Mouse (Mus musculus) CH12.LX (cell line): ENCODE measurements at regions not wholly inside any gene's neighbourhood (a gene's known extent, or its start where the extent isn't known, plus 50 kb on each side); places are given as distances from the start of the nearest gene placed in this dataset.
A peak's percentile ranks its signal among the peaks of the same experiment; 100 is the strongest.

Experiments
- DNase-seq: peaks from one replicate; pipeline ENCODE4 v3.0.0-alpha.2; 2013; ENCODE audit errors: extremely low read depth
- H3K27ac ChIP-seq: 2 replicates; pipeline ENCODE4 v1.5.1; 2012; ENCODE audit warnings: low read depth, mild to moderate bottlenecking, control low read depth, moderate library complexity; ENCODE audit not compliant: insufficient read depth
- H3K27me3 ChIP-seq: replicated peaks from 2 replicates; pipeline ENCODE3; 2012; ENCODE audit warnings: inconsistent platforms
- H3K36me3 ChIP-seq, 2 experiments: replicated peaks in 1 of 2; 2 replicates each; pipeline versions ENCODE3 to v1.6.1; 2012; ENCODE audit warnings: inconsistent platforms in 1 of 2, low read length in 1 of 2, mild to moderate bottlenecking in 1 of 2, mixed read lengths in 1 of 2, moderate library complexity in 1 of 2; ENCODE audit not compliant: control insufficient read depth in 1 of 2, insufficient read depth in 1 of 2
- H3K4me1 ChIP-seq, 2 experiments: 2 replicates each; pipeline ENCODE4 v1.6.1; 2012; ENCODE audit warnings: inconsistent platforms in 1 of 2, moderate library complexity in 1 of 2; ENCODE audit not compliant: insufficient read depth in 2 of 2, control insufficient read depth in 1 of 2
- H3K4me2 ChIP-seq: 2 replicates; pipeline ENCODE4 v1.6.1; 2012; ENCODE audit warnings: low read depth, mild to moderate bottlenecking, control low read depth; ENCODE audit not compliant: poor library complexity, insufficient read depth, severe bottlenecking
- H3K4me3 ChIP-seq, 3 experiments: fragments of 150-350 bp in 1 of 3; sonication (generic) in 1 of 3; replicated peaks in 1 of 3; 2 replicates each; pipeline versions ENCODE3 to v1.5.1; 2011 to 2012; ENCODE audit warnings: low read depth in 2 of 3, low read length in 2 of 3, mild to moderate bottlenecking in 2 of 3, moderate library complexity in 2 of 3, control low read depth in 1 of 3, improper control_type of control experiment in 1 of 3, inconsistent platforms in 1 of 3, mixed read lengths in 1 of 3; ENCODE audit not compliant: poor library complexity in 1 of 3
- H3K79me2 ChIP-seq: replicated peaks from 2 replicates; pipeline ENCODE4 v1.6.1; 2012; ENCODE audit warnings: mild to moderate bottlenecking, moderate library complexity; ENCODE audit not compliant: control insufficient read depth, poor library complexity, insufficient read depth, severe bottlenecking; ENCODE audit errors: extremely low read depth
- H3K9ac ChIP-seq: 2 replicates; pipeline ENCODE4 v1.6.1; 2012; ENCODE audit warnings: low read depth, mild to moderate bottlenecking, control low read depth, moderate library complexity; ENCODE audit not compliant: insufficient read depth
- H3K9me3 ChIP-seq: replicated peaks from 2 replicates; pipeline ENCODE3; 2012; ENCODE audit warnings: low read length, inconsistent platforms, mixed read lengths
- CHD1 ChIP-seq: IDR thresholded peaks from 2 replicates; pipeline ENCODE4 v1.6.1; 2012; ENCODE audit warnings: low read depth, low read length, improper control_type of control experiment, inconsistent platforms
- CHD2 ChIP-seq: IDR thresholded peaks from 2 replicates; pipeline ENCODE4 v1.6.1; 2011; ENCODE audit warnings: low read length, improper control_type of control experiment
- CTCF ChIP-seq, 2 experiments: IDR thresholded peaks in 1 of 2; conservative IDR thresholded peaks in 1 of 2; 2 replicates each; pipeline ENCODE4 v1.5.1; 2011 to 2012; ENCODE audit warnings: low read depth in 2 of 2, low read length in 2 of 2, improper control_type of control experiment in 1 of 2, inconsistent platforms in 1 of 2, mild to moderate bottlenecking in 1 of 2, moderate library complexity in 1 of 2
- ELF1 ChIP-seq: IDR thresholded peaks from 2 replicates; pipeline ENCODE4 v1.6.1; 2014; ENCODE audit warnings: low read depth, mild to moderate bottlenecking, inconsistent platforms, low read length, improper control_type of control experiment
- GABPA ChIP-seq: IDR thresholded peaks from 2 replicates; pipeline ENCODE4 v1.6.1; 2012; ENCODE audit warnings: low read depth, low read length, improper control_type of control experiment, inconsistent platforms; ENCODE audit not compliant: insufficient replicate concordance
- IRF4 ChIP-seq: IDR thresholded peaks from 2 replicates; pipeline ENCODE4 v1.6.1; 2014; ENCODE audit warnings: low read depth, mild to moderate bottlenecking, inconsistent platforms, low read length, improper control_type of control experiment
- JUN ChIP-seq: IDR thresholded peaks from 2 replicates; pipeline ENCODE4 v1.6.1; 2011; ENCODE audit warnings: low read depth, mild to moderate bottlenecking, low read length, improper control_type of control experiment, moderate library complexity; ENCODE audit not compliant: insufficient read depth
- KAT2A ChIP-seq: IDR thresholded peaks from 2 replicates; pipeline ENCODE4 v1.6.1; 2012; ENCODE audit warnings: low read length, improper control_type of control experiment, inconsistent platforms; ENCODE audit not compliant: insufficient replicate concordance
- MAFK ChIP-seq: IDR thresholded peaks from 2 replicates; pipeline ENCODE4 v1.6.1; 2011; ENCODE audit warnings: low read length, improper control_type of control experiment; ENCODE audit not compliant: insufficient replicate concordance
- MAX ChIP-seq: IDR thresholded peaks from 2 replicates; pipeline ENCODE4 v1.6.1; 2011; ENCODE audit warnings: low read length, improper control_type of control experiment
- MEF2A ChIP-seq: IDR thresholded peaks from 2 replicates; pipeline ENCODE4 v1.6.1; 2014; ENCODE audit warnings: low read depth, mild to moderate bottlenecking, inconsistent platforms, low read length, improper control_type of control experiment, borderline replicate concordance
- NELFE ChIP-seq: IDR thresholded peaks from 2 replicates; pipeline ENCODE4 v1.6.1; 2011; ENCODE audit warnings: low read depth, low read length, improper control_type of control experiment
- POLR2AphosphoS2 ChIP-seq: IDR thresholded peaks from 2 replicates; pipeline ENCODE4 v1.6.1; 2011; ENCODE audit warnings: low read depth, low read length, improper control_type of control experiment
- RAD21 ChIP-seq: IDR thresholded peaks from 2 replicates; pipeline ENCODE4 v1.6.1; 2011; ENCODE audit warnings: low read depth, mild to moderate bottlenecking, low read length, improper control_type of control experiment, moderate library complexity
- RCOR1 ChIP-seq: conservative IDR thresholded peaks from 2 replicates; pipeline ENCODE4 v1.6.1; 2012; ENCODE audit warnings: low read depth, mild to moderate bottlenecking, inconsistent platforms, low read length, improper control_type of control experiment
- SIN3A ChIP-seq: IDR thresholded peaks from 2 replicates; pipeline ENCODE4 v1.6.1; 2012; ENCODE audit warnings: low read length, improper control_type of control experiment, inconsistent platforms
- SMC3 ChIP-seq: IDR thresholded peaks from 2 replicates; pipeline ENCODE4 v1.6.1; 2011; ENCODE audit warnings: low read depth, low read length, improper control_type of control experiment
- TBP ChIP-seq: conservative IDR thresholded peaks from 2 replicates; pipeline ENCODE4 v1.6.1; 2011; ENCODE audit warnings: low read depth, low read length, improper control_type of control experiment
- TCF12 ChIP-seq: IDR thresholded peaks from 2 replicates; pipeline ENCODE4 v1.6.1; 2014; ENCODE audit warnings: low read depth, mild to moderate bottlenecking, inconsistent platforms, low read length, improper control_type of control experiment
- USF1 ChIP-seq: IDR thresholded peaks from 2 replicates; pipeline ENCODE4 v1.6.1; 2014; ENCODE audit warnings: low read depth, mild to moderate bottlenecking, inconsistent platforms, low read length, improper control_type of control experiment
- USF2 ChIP-seq: conservative IDR thresholded peaks from 2 replicates; pipeline ENCODE4 v1.6.1; 2011; ENCODE audit warnings: low read depth, low read length, improper control_type of control experiment
- ZMIZ1 ChIP-seq: IDR thresholded peaks from 2 replicates; pipeline ENCODE4 v1.6.1; 2012; ENCODE audit warnings: low read depth, mild to moderate bottlenecking, inconsistent platforms, low read length, improper control_type of control experiment
- dilution Hi-C: fragments of 300-500 bp; cut with MboI; formaldehyde crosslinking; loops from 2 replicates; pipeline ENCODE4 v1.14.3; 2020; ENCODE audit warnings: low sequenced_read_pairs; ENCODE audit not compliant: extremely low pct_unique_long_range_greater_than_20kb, extremely low pct_ligation_motif_present
- in situ Hi-C: fragments of 300-500 bp; cut with MboI; formaldehyde crosslinking; loops from 3 replicates; pipeline ENCODE4 v1.14.3; 2019; ENCODE audit warnings: low sequenced_read_pairs, low pct_ligation_motif_present, low pct_unique_long_range_greater_than_20kb, mixed read lengths

DNA sequence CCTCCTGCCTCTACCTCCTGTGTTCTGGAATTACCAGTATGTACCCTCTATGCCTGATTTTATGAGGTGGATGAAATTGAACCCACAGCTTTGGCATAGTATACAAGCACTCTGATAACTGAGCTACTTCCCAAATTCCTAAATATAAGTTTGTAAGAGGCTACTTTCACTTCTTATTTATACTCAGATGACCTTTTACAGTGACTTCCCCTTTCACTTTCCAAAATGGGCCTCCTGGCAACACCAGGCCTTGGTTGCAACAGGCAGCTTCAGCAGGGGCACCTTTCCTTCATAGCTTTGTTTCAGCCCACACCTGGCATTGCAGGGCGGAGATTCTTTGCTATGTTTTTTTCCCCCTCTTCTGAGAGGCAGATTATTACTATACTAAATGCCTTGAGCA is 279.7 kb upstream of the Nrp1 start (continued):
- TF ChIP-seq TCF12 (peak; percentile 79), MEF2A (peak; percentile 99), NELFE (peak; percentile 36; the same call in 1 of the 2 replicates), ZMIZ1 (no peak), MAFK (peak; percentile 48; the same call in 1 of the 2 replicates), USF1 (no peak), MAX (0 out of 2 replicates have a peak, but pooled peaks have one; percentile 20), GABPA (no peak), CHD1 (0 out of 2 replicates have a peak, but pooled peaks have one; percentile 30), RCOR1 (peak; percentile 79)

DNA sequence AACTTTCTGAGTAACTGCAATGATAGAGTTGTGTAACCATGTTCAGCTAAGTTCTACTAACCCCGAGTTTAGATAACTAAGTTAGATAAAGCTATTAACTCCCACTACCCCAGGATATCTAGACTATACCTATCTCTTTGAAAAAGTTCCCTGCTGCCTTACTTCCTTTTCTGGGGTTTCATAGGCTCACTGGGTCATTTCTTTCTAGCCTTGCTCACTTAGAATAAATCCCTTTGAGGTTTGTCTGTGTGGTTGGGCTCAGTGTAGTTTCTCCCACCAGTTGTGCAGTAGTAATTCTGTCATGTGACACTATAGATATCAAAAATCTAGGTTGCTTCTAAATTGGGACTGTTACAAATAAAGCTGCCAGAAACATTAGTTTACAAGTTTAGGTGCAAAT is 272.6 kb upstream of the Nrp1 start:
- H3K4me1 ChIP-seq = peaks cover 4 to 20% of the 10 kb centered on the region in 2 experiments; a peak in 2 of 4 replicates
- TF ChIP-seq TBP = no peak
- no peak for TF ChIP-seq NELFE
- no peak for TF ChIP-seq SMC3
- TF ChIP-seq JUN = no peak
- no peak for TF ChIP-seq MAX
- TF ChIP-seq CTCF (conservative IDR thresholded peaks at IDR 0.05 in 1 of 2, IDR thresholded peaks at IDR 0.05 in 1 of 2; ENCODE audit: low read depth in 2 of 2, low read length in 2 of 2) = no peak
- no peak for TF ChIP-seq POLR2AphosphoS2
- TF ChIP-seq KAT2A = no peak
- TF ChIP-seq RAD21 = no peak
- TF ChIP-seq USF2 = no peak
- no peak for TF ChIP-seq ELF1
- TF ChIP-seq CHD2 = no peak

GRCm38 (mm10) chr8:128087500-128087899 is 270.9 kb upstream of the Nrp1 start:
- no peak overlapping the region for H3K4me2 ChIP-seq
- H3K9me3 ChIP-seq = peaks cover 3% of the 10 kb centered on the region
- in situ Hi-C loops = no loop called here
- H3K4me3 ChIP-seq = no peak overlapping the region
- DNase-seq = no peak
- H3K9ac ChIP-seq = no peak overlapping the region
- H3K79me2 ChIP-seq = no peaks in the 10 kb centered on the region
- H3K36me3 ChIP-seq = no peaks in the 10 kb centered on the region
- peaks cover 4 to 20% of the 10 kb centered on the region in 2 experiments; a peak in 2 of 4 replicates for H3K4me1 ChIP-seq
- H3K27me3 ChIP-seq = no peaks in the 10 kb centered on the region
- TF ChIP-seq SIN3A (no peak), TBP (no peak), TCF12 (no peak), IRF4 (no peak), USF1 (no peak), NELFE (no peak)
- no peak overlapping the region for H3K27ac ChIP-seq
- dilution Hi-C loops = no loop called here

More for the DNA sequence above, 272.6 kb upstream of the Nrp1 start:
- H3K27ac ChIP-seq = no peak overlapping the region
- in situ Hi-C loops (no loop called here), dilution Hi-C loops (no loop called here)
- DNase-seq = no peak
- no peak overlapping the region for H3K4me3 ChIP-seq
- H3K27me3 ChIP-seq = no peaks in the 10 kb centered on the region
- no peaks in the 10 kb centered on the region for H3K9me3 ChIP-seq
- H3K79me2 ChIP-seq = no peaks in the 10 kb centered on the region
- no peak overlapping the region for H3K9ac ChIP-seq
- no peak overlapping the region for H3K4me2 ChIP-seq
- H3K36me3 ChIP-seq = no peaks in the 10 kb centered on the region
